Mouse (Mus musculus) E14TG2a.4 (cell line): ENCODE results near the gene Cdc27.

Experiments
- CTCF ChIP-seq: conservative IDR thresholded peaks from 2 replicates; pipeline ENCODE4 v1.5.1; 2014; ENCODE audit warnings: low read length
- NANOG ChIP-seq: IDR thresholded peaks from 2 replicates; pipeline ENCODE4 v1.6.1; 2014; ENCODE audit warnings: borderline replicate concordance, low read length, mixed read lengths
- POU5F1 ChIP-seq: IDR thresholded peaks from 2 replicates; pipeline ENCODE4 v1.6.1; 2014; ENCODE audit warnings: low read length, borderline replicate concordance

GRCm38 (mm10) chr11:104568326-104568725 lies 17.9 kb upstream of the Cdc27 start:
- TF ChIP-seq CTCF, result no peak
- no peak for TF ChIP-seq NANOG
- TF ChIP-seq POU5F1, result no peak
